Comparison of ENCODE assay signal across 10 mouse cellular contexts in genomic region chr1:182086759-182087158, GRCm38 (mm10). TPM values are rescaled to one million over a fixed set of nuclear protein-coding genes. Genes with fewer than 3 reads are reported as not detected.
DNase-seq lines count a peak whose midpoint lies in the region; ATAC-seq and TF ChIP-seq lines count a peak whose summit lies in the region.
"Had no signal": no experiment of that assay in that cellular context is flagged by ENCODE, and none has a peak within 500 bp of the region (broad histone marks: within the 10 kb centered on the region; RNA-seq: fewer than 3 reads in every experiment).

No protein-coding gene starts in this region.

- H3K27ac ChIP-seq in limb, embryonic 15.5 days = peak overlapping the region; percentile 12; the same call in 1 of the 2 replicates
- no peak overlapping the region for H3K27ac ChIP-seq in limb, embryonic 10.5 days
- no peak overlapping the region for H3K27ac ChIP-seq in forebrain, embryonic 14.5 days (ENCODE audit: low read depth, low read length)
- H3K27ac ChIP-seq in olfactory bulb, adult 2 months (ENCODE audit: insufficient read depth, low read depth, low read length) = peak overlapping the region; percentile 12; the same call in 1 of the 2 replicates
- H3K27ac ChIP-seq: lung, embryonic 15.5 days had no signal

- H3K4me2 ChIP-seq in limb, embryonic 15.5 days = no peak overlapping the region
- H3K4me2 ChIP-seq in forebrain, embryonic 14.5 days (ENCODE audit: low read length) = no peak overlapping the region
- H3K4me2 ChIP-seq: lung, embryonic 15.5 days had no signal

- peaks cover 44% of the 10 kb centered on the region for H3K4me1 ChIP-seq in limb, embryonic 15.5 days
- H3K4me1 ChIP-seq in limb, embryonic 10.5 days = peaks cover 48% of the 10 kb centered on the region
- peaks cover 23% of the 10 kb centered on the region for H3K4me1 ChIP-seq in forebrain, embryonic 14.5 days (ENCODE audit: control insufficient read depth, insufficient read depth, low read length)
- H3K4me1 ChIP-seq in olfactory bulb, adult 2 months (ENCODE audit: control insufficient read depth, insufficient read depth, low read length) = peaks cover 19% of the 10 kb centered on the region
- H3K4me1 ChIP-seq in lung, adult 2 months (ENCODE audit: control insufficient read depth, insufficient read depth, low read length) = peaks cover 14% of the 10 kb centered on the region

- H3K9ac ChIP-seq in limb, embryonic 15.5 days = no peak overlapping the region
- no peak overlapping the region for H3K9ac ChIP-seq in forebrain, embryonic 14.5 days (ENCODE audit: low read length)
- H3K9ac ChIP-seq: lung, embryonic 15.5 days had no signal

- no peaks in the 10 kb centered on the region for H3K27me3 ChIP-seq in limb, embryonic 15.5 days
- no peaks in the 10 kb centered on the region for H3K27me3 ChIP-seq in limb, embryonic 10.5 days (ENCODE audit: low read depth, poor library complexity, severe bottlenecking)
- no peaks in the 10 kb centered on the region for H3K27me3 ChIP-seq in forebrain, embryonic 14.5 days (replicated peaks; ENCODE audit: control insufficient read depth, insufficient read depth, low read length)
- H3K27me3 ChIP-seq: lung, embryonic 15.5 days; Patski had no signal

- H3K4me3 ChIP-seq in limb, embryonic 15.5 days = no peak overlapping the region
- no peak overlapping the region for H3K4me3 ChIP-seq in limb, embryonic 10.5 days
- H3K4me3 ChIP-seq in forebrain, embryonic 14.5 days (ENCODE audit: low read depth, low read length) = no peak overlapping the region
- no peak overlapping the region for H3K4me3 ChIP-seq in olfactory bulb, adult 2 months (ENCODE audit: insufficient read depth, low read depth, low read length)
- H3K4me3 ChIP-seq in lung, adult 2 months (replicated peaks; ENCODE audit: extremely low read depth, low read depth, low read length) = no peak overlapping the region
- H3K4me3 ChIP-seq: lung, embryonic 15.5 days had no signal

- H3K36me3 ChIP-seq in limb, embryonic 15.5 days = no peaks in the 10 kb centered on the region
- no peaks in the 10 kb centered on the region for H3K36me3 ChIP-seq in limb, embryonic 10.5 days
- H3K36me3 ChIP-seq in forebrain, embryonic 14.5 days (ENCODE audit: control insufficient read depth, insufficient read depth, low read length) = no peaks in the 10 kb centered on the region
- H3K36me3 ChIP-seq: lung, embryonic 15.5 days had no signal

- no peak for TF ChIP-seq POLR2A in olfactory bulb, adult 2 months (IDR thresholded peaks at IDR 0.05; ENCODE audit: insufficient read depth, low read depth, low read length)
- TF ChIP-seq POLR2A in lung, adult 2 months (IDR thresholded peaks at IDR 0.05; ENCODE audit: borderline replicate concordance, extremely low read depth, low read depth, low read length) = no peak

- no peak for DNase-seq in limb, embryonic 10.5 days (ENCODE audit: low spot score)
- peak; percentile 60 for DNase-seq in forebrain, embryonic 14.5 days (ENCODE audit: low spot score)
- DNase-seq in layer of hippocampus, adult 18-20 months (ENCODE audit: low spot score in 2 of 2) = peak; percentile 33 to 57
- DNase-seq in adrenal gland, postnatal 36 days = no peak
- no peak for DNase-seq in lung, adult 2 months
- DNase-seq in retina, embryonic 14.5 days (ENCODE audit: low spot score) = no peak

- ATAC-seq in limb, embryonic 15.5 days (ENCODE audit: insufficient number of reproducible peaks, low FRiP score, low TSS enrichment, low read depth) = no peak
- ATAC-seq in forebrain, embryonic 14.5 days = peak; percentile 36
- ATAC-seq: Patski had no signal

- 35% methylated on average over 7 of the region's 7 CpGs for WGBS in limb, embryonic 15.5 days
- 44% methylated on average over 7 of the region's 7 CpGs for WGBS in limb, embryonic 10.5 days
- 16% methylated on average over 7 of the region's 7 CpGs for WGBS in forebrain, embryonic 14.5 days
- 40% methylated on average over 7 of the region's 7 CpGs for WGBS in olfactory bulb, adult 2 months
- WGBS in lung, adult 2 months = 52% methylated on average over 7 of the region's 7 CpGs

- TF ChIP-seq CTCF in olfactory bulb, adult 2 months (IDR thresholded peaks at IDR 0.05; ENCODE audit: insufficient read depth, low read depth, low read length) = no peak
- no peak for TF ChIP-seq CTCF in lung, adult 2 months (IDR thresholded peaks at IDR 0.05; ENCODE audit: insufficient read depth, low read length)

- no peaks in the 10 kb centered on the region for H3K9me3 ChIP-seq in limb, embryonic 15.5 days
- no peaks in the 10 kb centered on the region for H3K9me3 ChIP-seq in limb, embryonic 10.5 days (replicated peaks)
- no peaks in the 10 kb centered on the region for H3K9me3 ChIP-seq in forebrain, embryonic 14.5 days (replicated peaks; ENCODE audit: control insufficient read depth, low read length)
- H3K9me3 ChIP-seq: lung, embryonic 15.5 days had no signal

RNA-seq across cellular contexts. Expression of gene Srp9, which starts 37.8 kb away (rescaled TPM):
- polyA plus RNA-seq in limb, embryonic 15.5 days (2015; fragmentation: Nextera tagmentation; extraction: Ambion mirVana) = 155 and 163 TPM in 2 replicates
- 168 TPM in 2 replicates for polyA plus RNA-seq in limb, embryonic 10.5 days (2016; fragmentation: Nextera tagmentation; extraction: Ambion mirVana)
- 155 and 158 TPM in 2 replicates for polyA plus RNA-seq in forebrain, embryonic 14.5 days (2014; fragmentation: Nextera tagmentation; extraction: Ambion mirVana)
- 10 to 100 TPM; 71.7 to 73.8 TPM for total RNA-seq in layer of hippocampus, adult 18-20 months (2021)
- not detected in 2 replicates for polyA plus RNA-seq in olfactory bulb, adult 2 months (2012; ENCODE audit: insufficient read depth, insufficient read length, low replicate concordance, missing spikeins)
- total RNA-seq in adrenal gland, postnatal 36 days (2021) = 10 to 100 TPM; 57.1 to 72.5 TPM
- 26.8 and 33.9 TPM in 2 replicates for polyA plus RNA-seq in lung, adult 2 months (2012; rRNA removed)

Comparison
In these comparisons a context has a peak if more than half of its experiments do, and no peak if none do; other contexts are left out.
1. H3K27ac ChIP-seq: peak in limb, embryonic 15.5 days (single experiment) and olfactory bulb, adult 2 months (single experiment); none in limb, embryonic 10.5 days (single experiment) and forebrain, embryonic 14.5 days (single experiment).
2. DNase-seq: peak in forebrain, embryonic 14.5 days (single experiment) and layer of hippocampus, adult 18-20 months (2 of 2); none in limb, embryonic 10.5 days (single experiment), adrenal gland, postnatal 36 days (0 of 2), lung, adult 2 months (single experiment) and retina, embryonic 14.5 days (single experiment).
3. RNA of gene Srp9, which starts 37.8 kb away (polyA plus RNA-seq): 168 TPM in limb, embryonic 10.5 days, 155 to 163 TPM in limb, embryonic 15.5 days, 155 to 158 TPM in forebrain, embryonic 14.5 days and 26.8 to 33.9 TPM in lung, adult 2 months; not detected in olfactory bulb, adult 2 months; every median in the first group is over 10 times any median in the second.